Mouse (Mus musculus): Measurements from ENCODE around the gene 4932438A13Rik.

4932438A13Rik gene

DNA sequence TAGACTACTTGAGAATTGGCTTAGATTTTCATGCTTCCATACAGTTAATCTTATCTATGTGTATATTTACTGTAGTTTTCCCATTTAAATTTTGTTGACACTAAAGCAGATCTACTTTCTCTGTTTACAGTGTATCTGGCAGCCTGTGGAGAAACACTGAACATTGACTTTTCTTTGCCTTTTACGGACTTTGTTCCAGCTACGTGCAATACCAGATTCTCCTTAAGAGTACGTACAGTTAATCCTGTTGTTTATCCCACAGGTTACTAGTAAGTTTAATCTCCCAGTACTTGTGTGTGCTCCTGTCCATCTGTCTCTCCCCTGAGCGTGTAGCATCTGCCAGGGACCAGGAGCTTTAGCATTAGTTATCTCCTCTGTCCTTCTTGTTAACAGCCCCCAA is 55.4 kb downstream of the 4932438A13Rik start:
- DNase-seq (ENCODE audit: low read depth, low spot score), result no peak

DNA sequence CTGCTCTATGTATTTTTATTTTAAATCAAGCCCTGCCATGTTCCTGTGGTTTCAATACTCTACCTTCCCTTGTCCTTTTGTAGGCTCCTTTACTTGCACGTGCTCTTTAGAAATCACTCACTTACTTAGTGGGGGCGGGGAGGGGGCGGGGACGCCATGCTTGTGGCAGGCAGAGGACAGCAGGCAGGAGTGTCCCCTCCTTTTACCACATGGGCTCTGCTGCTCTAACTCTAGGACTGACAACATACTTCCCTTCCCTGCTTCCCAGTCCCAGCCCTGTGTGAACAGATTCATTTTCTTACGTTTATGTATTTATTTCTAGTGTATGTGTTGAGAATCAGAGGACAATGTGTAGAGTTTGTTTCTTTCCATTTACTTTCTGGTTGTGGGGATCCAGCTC is 78.7 kb downstream of the 4932438A13Rik start:
- no peak for DNase-seq (ENCODE audit: low read depth, low spot score)

DNA sequence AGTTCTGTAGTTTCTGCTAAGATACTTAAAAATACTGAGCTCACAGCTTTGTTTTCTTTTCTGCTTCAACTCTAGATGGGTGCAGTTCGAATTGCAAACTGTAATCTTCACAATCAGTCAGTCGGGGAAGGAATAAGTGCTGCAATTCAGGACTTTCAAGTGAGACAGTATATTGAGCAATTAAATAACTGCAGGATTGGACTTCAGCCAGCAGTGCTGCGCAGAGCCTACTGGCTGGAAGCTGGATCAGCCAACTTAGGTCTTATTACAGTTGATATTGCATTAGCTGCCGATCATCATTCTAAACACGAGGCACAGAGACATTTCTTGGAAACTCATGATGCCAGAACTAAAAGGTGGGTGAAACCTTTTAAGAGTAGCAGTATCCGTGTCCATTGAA is 79.2 kb downstream of the 4932438A13Rik start:
- DNase-seq (ENCODE audit: low read depth, low spot score), result no peak

DNA sequence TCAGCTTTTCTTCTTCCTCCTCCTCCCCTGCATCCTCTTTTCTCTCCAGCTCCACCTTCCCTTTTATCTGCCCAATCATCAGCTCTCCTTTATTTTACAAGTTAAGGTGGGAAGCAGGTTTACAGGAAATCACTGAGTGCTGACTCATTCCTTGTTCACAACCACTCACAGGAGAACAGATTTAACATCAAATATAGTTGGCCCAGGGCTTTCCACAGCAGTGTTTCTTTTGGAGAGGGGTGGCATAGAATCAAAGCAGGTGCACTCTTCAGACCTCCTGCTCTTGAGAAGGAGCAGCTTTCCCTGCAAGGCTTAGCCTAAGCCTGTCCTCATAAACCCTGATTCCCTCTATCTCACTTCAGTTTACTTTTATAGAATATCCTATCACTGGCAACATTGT is 80.8 kb downstream of the 4932438A13Rik start:
- DNase-seq (ENCODE audit: low read depth, low spot score), result no peak

DNA sequence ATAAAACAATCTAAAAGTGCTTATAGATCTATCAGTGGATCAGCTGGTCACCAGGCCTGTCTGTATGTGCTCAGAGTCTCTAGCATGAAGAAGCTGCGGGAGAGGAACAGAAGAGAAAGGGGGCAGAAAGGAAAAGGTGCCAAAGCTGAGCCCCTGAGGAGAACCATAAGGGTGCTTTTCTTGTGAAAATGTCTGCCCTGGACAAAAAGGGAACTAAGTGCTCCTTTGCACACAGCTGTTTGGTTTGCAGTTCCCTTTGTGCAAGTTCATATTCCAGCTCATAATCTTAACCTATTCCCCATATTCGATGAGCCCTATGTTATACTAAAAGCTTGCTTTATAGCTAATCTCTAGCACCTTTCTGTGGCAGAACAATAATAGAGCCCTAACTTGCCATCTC is 175.1 kb downstream of the 4932438A13Rik start:
- no peak for DNase-seq (ENCODE audit: low read depth, low spot score)

DNA sequence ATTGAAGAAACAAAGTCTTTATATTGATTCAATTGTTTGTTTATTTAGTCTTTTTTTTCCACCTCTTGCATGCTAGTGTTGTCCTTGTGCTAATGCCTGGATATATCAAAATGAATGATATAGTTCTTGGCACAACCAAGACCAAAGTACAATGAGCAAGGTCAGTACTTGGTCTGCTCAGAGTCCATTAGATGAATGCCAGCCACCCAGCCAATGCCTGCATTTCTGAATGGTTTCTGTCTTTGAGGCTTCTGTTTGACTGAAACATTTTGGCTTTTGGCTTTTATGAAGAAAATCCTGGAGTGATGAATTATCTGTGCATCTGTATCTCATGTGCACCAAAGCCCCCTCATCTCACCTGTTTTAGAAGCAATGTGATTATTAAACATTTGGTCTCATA is 176.9 kb downstream of the 4932438A13Rik start:
- DNase-seq (ENCODE audit: low read depth, low spot score), result no peak

DNA sequence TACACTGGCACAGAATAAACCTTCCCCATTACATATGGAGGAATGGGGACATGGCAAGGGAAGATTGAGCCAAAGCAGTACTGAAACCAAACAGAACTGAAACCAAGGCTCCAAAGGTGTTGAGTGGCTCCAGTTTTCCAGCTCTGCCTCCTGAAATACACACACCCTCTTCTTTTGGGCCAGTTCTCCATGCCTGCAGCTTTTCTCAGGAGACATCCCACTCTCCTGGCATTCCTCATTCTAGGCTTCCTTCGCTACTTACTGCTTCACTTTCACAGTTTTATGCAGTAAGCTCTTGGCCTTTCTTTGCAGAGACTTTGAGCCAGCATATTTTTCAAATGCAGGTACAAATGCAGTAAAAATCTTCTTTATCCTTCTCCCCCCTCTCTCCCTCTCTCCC is 188.6 kb downstream of the 4932438A13Rik start:
- DNase-seq (ENCODE audit: low read depth, low spot score), result no peak

DNA sequence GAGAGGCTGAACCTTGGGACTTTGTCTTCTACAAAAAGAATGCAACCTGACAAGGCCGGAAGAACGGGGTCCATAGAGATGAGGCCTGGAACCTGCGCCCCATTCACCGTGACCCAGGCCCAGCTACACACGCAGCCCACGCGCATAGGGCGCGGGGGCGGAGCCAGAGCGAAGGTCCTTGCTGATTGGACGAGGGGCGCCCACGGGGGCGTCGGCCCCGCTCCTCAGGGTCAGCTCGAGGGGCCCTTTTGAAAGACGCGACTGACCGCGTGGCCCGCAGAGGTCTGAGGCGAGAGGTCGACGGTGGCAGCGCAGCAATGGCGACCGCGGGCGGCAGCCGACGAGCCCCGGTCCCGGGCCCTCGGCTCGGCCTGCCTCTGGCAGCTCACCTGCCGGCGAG is 200.5 kb downstream of the 4932438A13Rik start, which contains the start of gene Adad1:
TSS of gene Adad1 (plus strand) at position 122 of the 400 bp plus-strand sequence.
- no peak for DNase-seq (ENCODE audit: low read depth, low spot score)

DNA sequence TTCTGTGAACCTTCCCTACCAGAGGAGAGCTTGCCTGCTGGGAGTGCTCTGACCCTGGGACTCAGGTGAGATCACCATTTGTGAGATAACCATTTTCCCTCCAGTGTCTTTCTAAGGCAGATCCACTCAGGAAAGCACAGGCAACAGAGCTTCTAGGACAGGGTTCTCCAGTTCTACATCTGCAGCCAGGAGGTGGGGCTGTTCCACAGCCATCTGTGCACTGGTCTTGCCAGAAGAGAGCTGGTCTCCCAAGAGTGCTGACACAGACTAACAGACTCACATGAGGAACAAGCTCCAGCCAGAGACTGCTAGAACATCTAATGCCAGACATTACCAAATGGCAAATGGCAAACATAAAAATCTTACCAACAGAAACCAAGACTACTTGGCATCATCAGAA is 210.3 kb downstream of the 4932438A13Rik start:
- no peak for DNase-seq (ENCODE audit: low read depth, low spot score)

DNA sequence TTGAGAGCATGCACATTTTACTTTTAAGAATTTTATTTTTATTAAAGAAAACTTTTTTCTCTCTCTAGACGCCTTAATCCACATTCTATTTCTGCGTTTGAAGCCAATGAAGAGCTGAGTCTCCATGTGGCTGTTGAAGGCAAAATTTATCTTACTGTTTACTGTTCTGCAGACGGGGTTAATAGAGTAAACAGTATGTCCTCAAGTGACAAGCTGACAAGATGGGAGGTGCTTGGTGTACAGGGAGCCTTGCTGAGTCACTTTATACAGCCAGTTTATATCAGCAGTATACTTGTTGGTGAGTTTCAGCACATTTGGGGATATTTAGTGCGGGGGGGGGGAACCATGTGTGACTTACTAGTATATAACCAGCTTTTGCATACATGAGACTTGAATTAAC is 222.0 kb downstream of the 4932438A13Rik start:
- no peak for DNase-seq (ENCODE audit: low read depth, low spot score)

DNA sequence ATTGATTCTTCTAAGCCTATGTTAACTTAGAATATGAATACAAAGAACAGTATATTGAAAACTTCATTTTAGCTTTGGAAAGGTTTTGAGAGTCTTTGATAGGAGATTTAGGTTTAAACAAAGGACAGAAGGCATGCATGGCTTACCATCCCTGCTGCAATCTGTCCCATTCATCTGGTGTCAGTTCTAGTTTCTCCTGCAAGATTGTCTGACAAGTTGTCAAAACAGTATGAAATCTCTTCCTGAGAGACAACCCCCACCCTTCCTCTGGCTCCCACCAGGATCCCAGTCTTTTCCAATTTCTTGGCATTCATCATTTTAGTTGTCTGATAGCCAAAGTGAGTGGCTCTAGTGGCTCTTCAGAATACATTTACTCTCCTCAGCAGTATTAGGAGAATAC is 227.8 kb downstream of the 4932438A13Rik start:
- DNase-seq (ENCODE audit: low read depth, low spot score), result no peak
